Mouse (Mus musculus) gastrocnemius, adult 18-20 months (tissue): Measurements from ENCODE around the gene Pimreg. TPM values are rescaled to one million over a fixed set of nuclear protein-coding genes. Genes with fewer than 3 reads are reported as not detected.

ENCODE experiments used
- DNase-seq: peaks from one replicate; pipeline ENCODE4 v3.0.0; 2021; ENCODE audit warnings: low spot score
- total RNA-seq, 2 experiments: library from RNA; stranded (reverse); gene quantifications; 2 replicates each; pipeline ENCODE4 v1.2.3; 2021

Pimreg gene
- total RNA-seq, 2 experiments from 2014 or later = not detected

DNA sequence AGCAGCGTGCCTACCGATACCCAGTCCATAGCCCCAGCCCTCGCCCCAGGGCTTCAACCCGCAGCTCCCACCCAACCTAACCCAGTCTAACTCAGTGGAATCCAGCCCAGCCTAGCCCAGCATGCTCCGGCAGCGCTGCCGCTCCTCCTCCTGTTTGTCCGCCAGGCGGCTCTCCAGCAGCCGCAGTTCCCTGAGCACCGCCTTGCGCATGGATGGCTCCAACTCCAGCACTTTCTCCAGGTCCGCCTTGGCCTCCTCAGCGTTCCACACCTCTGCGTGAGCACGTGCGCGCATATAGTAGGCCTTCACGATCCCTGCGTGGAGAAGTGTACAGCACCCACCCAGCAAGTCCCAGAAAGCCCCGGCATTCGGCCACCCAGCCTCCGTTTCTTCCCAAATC lies 12.7 kb upstream of the Pimreg start:
- DNase-seq = no peak

DNA sequence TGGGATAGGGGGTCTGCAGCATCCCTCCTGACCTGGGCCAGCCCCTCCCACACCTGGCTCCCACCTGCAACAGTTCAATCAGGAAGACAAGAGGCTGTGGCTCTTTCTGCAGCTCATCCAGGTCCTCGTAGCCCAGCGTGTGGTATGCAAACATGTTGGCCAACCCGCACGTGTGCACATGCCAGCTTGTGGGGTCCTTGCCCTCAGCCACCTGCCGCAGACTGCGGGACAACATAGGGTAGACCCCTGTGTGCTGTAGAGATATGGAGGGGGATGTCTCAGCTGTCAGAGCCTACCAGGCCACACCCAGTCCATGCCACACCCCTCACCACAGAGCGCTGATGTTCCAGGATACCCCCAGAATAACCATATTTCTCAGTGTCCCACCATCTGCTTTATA lies 10.5 kb upstream of the Pimreg start:
- DNase-seq = no peak

DNA sequence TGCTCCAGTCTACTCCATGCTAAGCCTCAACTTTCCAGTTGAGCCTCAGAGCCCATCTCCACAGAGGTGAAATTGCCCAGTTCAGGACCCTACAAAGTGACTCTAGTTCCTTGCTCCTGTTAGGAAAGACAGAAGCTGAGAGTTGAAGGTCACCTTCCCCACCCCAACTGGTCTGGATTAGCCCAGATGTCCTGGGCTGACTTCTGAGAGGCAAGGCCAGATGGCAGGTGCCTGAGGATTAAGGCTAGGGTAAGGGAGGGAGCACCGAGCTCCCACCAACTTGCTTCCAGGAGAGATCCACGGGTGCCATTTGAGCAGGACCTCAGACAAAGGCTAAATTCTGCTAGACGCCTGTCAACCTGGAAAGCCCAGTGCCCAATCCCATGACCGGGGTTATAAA lies 9.7 kb upstream of the Pimreg start:
- DNase-seq = no peak

DNA sequence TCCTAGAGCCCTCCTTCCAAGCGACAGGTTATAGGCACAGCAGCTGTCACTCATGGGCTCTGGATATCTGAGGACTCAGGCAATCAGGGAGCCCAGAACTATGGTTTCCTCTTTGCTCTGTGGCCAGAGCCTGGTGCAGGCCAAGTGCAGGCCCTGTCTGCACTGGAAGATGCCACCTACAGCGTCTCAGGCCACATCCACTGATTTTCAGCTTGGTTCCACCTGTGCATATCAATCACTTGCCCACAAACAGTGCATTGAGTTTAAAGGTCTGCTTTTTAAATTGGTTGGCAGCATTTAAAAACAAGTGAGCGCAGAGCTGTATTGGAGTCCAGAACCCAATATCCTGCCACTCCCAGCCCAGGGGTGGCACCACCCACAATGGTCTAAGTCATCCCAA lies 9.2 kb upstream of the Pimreg start:
- DNase-seq = no peak

GRCm38 (mm10) chr11:72037409-72037808 lies 4.4 kb upstream of the Pimreg start, which contains the start of gene Aipl1:
Gene Aipl1 (minus strand): TSS chr11:72037509.
- no peak for DNase-seq

GRCm38 (mm10) chr11:72037996-72038395 lies 3.8 kb upstream of the Pimreg start:
- DNase-seq = peak; percentile 55

DNA sequence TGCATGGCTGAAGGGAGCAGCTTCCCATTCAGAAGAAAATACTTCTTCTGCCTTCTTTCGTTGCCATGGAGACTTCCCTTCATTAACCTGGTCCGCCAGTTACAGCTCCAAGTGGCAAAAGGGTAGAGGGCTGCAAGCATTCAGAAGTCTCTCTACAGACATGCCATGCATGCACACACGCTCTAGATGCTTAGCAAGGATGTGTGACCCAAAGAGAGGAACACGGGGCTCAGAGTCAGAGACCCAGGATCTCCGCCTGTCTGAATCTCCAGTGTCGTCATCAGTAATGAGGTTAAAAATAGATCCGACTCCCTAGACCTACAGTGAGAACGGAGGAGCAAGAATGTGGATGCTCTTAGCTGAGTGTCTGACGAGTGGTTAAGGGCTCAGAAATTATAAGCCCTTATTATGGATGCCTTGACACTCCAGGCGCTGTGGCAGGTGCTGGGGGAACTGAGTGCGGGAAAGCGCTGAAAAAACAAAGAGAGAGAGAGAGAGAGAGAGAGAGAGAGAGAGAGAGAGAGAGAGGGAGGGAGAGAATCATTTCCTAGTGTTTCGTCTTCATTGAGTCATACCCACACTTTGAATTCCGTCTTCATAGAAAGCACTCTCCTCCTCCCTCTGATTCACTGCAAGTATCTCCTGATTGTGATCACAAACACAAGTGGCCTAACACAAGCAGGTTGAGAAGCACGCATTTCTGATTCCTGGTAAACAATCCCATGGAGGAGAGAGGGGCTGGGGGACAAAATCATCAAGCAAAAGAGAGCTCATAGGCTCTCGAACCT lies 2.0 kb upstream of the Pimreg start:
- DNase-seq = no peak

GRCm38 (mm10) chr11:72041290-72041767 lies 503 bp upstream of the Pimreg start:
- DNase-seq = no peak

DNA sequence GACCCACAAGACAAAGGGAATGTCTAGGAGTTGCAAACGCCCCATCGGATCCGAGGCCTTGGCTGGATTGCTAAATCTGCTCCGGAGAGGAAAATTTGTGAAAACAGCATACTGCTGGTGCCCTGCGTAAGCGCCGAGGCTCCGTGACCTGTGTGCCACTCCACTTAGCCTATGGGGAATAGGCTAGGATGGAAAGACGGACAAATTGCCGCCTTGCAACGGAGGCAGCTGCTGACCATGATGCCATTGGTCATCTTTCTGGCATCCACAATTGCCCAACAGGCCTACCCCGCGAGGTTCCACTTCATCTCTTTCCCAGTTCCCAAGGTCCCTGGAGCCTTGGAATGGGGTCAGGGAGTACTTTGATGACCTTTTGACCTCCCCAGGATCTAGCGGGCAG lies 799 bp downstream of the Pimreg start:
- DNase-seq = no peak

- no peak for DNase-seq
These were observed 2.4 kb downstream of the Pimreg start for GRCm38 (mm10) chr11:72044231-72044630.

- DNase-seq = no peak
These were observed 6.9 kb downstream of the Pimreg start for GRCm38 (mm10) chr11:72048730-72049129.

DNA sequence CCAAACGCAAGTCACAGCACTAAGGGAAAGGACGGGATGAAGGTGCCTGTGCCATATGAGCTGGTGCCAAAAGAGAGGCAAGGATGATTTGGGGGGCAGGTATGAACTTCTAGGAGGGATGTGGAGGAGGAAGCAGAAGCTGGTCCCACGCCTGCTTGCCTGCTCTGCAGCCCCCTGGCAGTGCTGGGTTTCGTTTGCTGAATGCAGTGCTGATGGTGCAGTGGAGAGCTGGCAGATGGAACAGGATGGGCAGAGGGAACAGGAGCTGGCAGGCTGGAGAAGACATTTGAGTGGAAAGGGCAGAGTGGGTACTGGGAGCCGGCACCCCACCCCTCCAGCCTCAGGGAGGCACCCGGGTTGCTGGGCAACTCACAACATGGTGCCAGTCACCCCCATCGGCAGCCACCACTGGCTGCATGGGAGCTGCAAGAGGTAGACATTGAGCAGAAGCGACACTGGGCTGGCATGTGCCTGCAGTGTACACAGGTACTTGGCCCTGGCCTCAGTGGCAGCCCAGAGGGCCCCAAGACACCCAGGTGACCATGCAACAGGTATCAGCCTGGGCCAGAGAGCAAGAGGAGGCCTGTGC lies 7.4 kb downstream of the Pimreg start:
- DNase-seq = no peak

DNA sequence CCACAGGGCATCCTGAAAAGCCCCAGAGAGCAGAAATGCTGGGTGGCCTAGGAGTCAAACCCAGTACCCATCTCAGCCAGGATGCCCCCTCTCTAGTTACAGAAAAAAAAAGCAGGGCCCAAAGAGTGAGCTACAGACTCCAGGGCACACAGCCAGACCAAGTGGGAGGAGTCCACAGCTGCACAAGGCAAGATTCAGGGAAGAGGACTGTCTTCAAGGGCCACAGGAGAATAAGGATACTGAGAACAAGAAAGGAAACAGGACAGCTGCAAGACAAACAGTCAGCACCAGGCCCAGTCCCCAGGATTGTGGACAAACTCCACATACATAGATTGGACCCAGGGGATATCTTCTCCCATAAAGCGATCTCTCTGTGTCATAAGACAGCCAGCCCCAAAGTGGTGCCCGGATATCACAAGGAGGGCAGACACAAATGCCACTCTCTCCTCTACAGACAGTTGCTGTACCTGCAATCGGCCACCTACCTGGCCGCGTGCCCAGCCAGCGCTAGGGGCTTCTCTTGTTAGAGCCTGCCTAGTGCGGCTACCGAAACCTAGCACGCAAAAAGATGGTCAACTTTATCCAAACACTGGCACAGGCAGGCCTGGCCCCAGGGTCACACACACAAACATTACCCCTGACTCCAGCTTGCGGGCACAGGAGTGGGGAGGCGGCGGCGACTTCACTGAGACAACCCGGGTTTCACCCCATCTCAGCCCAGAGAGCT lies 8.5 kb downstream of the Pimreg start:
- DNase-seq = no peak

GRCm38 (mm10) chr11:72050895-72051858 lies 9.3 kb downstream of the Pimreg start:
- DNase-seq = no peak

- DNase-seq = no peak
These were observed 10.4 kb downstream of the Pimreg start for GRCm38 (mm10) chr11:72052221-72052620.

DNA sequence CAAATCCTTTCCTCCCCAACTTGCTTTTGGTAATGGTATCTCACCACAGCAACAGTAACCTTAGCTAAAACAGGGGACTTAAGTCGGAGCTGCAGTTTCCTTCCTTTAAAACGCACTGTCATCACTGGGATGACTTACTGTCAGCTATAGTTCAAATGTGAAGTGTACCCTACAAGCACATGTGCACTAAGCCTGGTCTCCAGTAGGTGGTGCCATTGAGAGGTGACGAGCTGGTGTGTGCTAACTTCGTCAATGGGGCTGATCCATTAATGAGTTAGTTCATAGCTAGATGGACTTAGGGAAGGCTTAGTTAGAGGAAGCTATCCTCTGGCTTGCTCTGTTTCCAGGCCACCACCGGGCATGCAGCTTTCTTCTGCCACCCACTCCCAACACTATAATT lies 10.8 kb downstream of the Pimreg start:
- peak; percentile 79 for DNase-seq

DNA sequence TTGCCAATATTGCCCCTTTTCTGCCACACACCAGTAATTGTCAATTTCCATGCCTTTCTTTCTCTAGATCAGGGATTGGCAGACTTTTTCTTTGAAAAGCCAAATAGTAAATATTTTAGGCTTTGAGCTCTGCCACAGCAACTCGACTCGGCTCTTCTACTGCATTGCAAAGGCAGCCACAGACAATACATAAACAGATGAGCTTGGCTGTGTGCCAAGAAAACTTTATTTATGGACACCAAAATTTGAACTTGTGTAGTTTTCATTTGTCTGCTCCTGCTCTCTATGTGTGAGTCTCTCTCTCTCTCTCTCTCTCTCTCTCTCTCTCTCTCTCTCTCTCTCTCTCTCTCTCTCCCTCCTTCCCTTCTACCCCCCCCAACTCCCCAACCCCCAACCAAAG lies 13.3 kb downstream of the Pimreg start:
- DNase-seq = no peak

- no peak for DNase-seq
These were observed 15.3 kb downstream of the Pimreg start for GRCm38 (mm10) chr11:72057166-72057565.

DNA sequence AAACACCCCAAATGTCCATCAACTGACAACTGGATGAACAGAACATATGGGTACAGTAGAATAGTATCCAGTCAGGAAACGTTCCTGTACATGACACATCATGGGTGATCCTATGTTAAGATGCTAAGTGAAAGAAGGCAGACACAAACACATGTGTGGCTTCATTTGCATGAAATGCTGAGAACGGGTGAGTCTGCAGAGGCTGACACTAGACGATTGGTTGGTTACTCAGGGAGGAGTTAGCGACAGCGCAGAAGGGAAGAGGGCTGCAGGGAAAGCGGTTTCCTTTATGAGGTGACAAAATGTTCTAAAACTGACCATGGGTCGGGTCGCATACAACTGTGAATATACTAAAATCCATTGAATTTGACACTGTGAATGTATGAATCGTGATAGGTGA lies 18.6 kb downstream of the Pimreg start:
- DNase-seq = no peak

GRCm38 (mm10) chr11:72061093-72061620 lies 19.3 kb downstream of the Pimreg start:
- no peak for DNase-seq

- DNase-seq = no peak
These were observed 22.6 kb downstream of the Pimreg start for GRCm38 (mm10) chr11:72064414-72064813.
